Mouse (Mus musculus) E14TG2a.4 (cell line): Measurements from ENCODE around the gene Ccnyl1.

Experiments used
- H3K27me3 ChIP-seq: 2 replicates; pipeline ENCODE4 v1.6.1; 2014; ENCODE audit warnings: low read length, control low read depth; ENCODE audit not compliant: insufficient read depth
- H3K36me3 ChIP-seq: 2 replicates; pipeline ENCODE4 v1.6.1; 2014; ENCODE audit warnings: low read length, control low read depth; ENCODE audit not compliant: insufficient read depth
- H3K4me1 ChIP-seq: replicated peaks from 2 replicates; pipeline ENCODE4 v1.6.1; 2014; ENCODE audit warnings: low read depth, low read length, control low read depth
- H3K4me3 ChIP-seq: replicated peaks from 2 replicates; pipeline ENCODE4 v1.5.1; 2014; ENCODE audit warnings: mild to moderate bottlenecking, low read length
- H3K9me3 ChIP-seq: 2 replicates; pipeline ENCODE4 v1.6.1; 2014; ENCODE audit warnings: low read length, control low read depth
- CTCF ChIP-seq: conservative IDR thresholded peaks from 2 replicates; pipeline ENCODE4 v1.5.1; 2014; ENCODE audit warnings: low read length
- NANOG ChIP-seq: IDR thresholded peaks from 2 replicates; pipeline ENCODE4 v1.6.1; 2014; ENCODE audit warnings: borderline replicate concordance, low read length, mixed read lengths
- POU5F1 ChIP-seq: IDR thresholded peaks from 2 replicates; pipeline ENCODE4 v1.6.1; 2014; ENCODE audit warnings: low read length, borderline replicate concordance

Gene Ccnyl1

DNA sequence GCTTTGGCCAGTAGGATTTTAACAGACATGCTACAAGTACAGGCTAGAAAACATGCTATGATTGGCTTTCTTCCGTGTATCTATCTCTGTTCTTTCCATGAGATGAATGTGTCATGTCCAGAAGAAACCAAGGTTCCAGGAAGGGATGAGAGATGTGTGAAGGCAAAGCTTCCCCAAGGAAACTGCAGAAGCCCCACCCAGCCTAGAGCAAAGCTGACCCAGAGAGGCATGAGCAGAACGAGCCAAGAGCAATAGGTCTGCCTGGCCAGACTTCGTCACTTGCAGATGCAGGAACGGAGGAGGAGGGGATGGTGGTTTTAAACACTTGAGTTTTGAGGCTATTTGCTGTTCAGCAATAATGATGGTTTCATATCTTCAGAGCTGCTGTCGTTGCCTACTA lies 67.5 kb downstream of the Ccnyl1 start:
- H3K4me1 ChIP-seq = peaks cover 11% of the 10 kb centered on the region
- H3K27me3 ChIP-seq = no peaks in the 10 kb centered on the region; the same call in 1 of the 2 replicates
- TF ChIP-seq CTCF (no peak), NANOG (no peak), POU5F1 (no peak)
- H3K9me3 ChIP-seq = no peaks in the 10 kb centered on the region
- H3K4me3 ChIP-seq = no peak overlapping the region
- H3K36me3 ChIP-seq = no peaks in the 10 kb centered on the region

DNA sequence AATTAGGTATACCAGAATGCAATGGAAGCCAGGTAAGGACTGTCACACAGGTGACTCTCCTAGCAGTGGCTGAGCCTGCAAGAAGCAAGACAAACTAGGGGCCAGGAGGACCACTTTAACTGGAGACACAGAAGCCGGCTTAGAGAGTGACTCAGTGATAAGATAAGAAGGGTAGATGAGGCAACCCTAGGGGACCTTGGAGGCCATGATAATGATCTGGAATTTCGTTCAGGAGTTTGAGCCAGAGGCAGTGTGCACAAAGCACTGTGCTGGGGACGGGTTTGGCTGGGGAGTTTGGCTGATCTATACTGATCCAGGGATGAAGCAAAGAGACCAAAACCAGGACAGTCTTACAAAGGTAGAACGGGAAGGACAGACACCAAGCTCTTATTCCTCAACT lies 71.4 kb downstream of the Ccnyl1 start:
- Histone ChIP-seq H3K36me3 (no peaks in the 10 kb centered on the region), H3K4me1 (no peaks in the 10 kb centered on the region), H3K9me3 (0 out of 2 replicates have a peak, but pooled peaks cover 4% of the 10 kb centered on the region), H3K4me3 (no peak overlapping the region), H3K27me3 (no peaks in the 10 kb centered on the region; the same call in 1 of the 2 replicates)
- TF ChIP-seq CTCF = no peak
- no peak for TF ChIP-seq NANOG
- TF ChIP-seq POU5F1 = no peak

DNA sequence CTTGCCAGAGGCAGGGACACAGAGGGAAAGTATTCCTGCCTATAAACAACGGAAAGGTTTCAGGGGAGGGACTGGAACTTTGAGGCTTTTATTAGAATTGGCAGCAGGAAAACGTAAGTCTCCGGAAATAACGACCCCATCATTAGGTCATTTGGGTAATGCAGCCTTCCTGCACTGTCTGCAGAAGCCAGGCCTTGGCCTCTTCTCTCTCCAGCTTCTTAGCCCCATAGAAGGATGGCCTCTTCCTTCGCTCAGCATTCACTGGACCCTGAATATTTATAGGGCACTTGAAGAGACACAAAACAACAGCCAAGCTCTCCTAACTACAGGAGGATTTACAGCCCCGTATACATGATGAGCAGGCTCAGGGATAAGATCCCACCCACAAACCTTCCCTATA lies 79.9 kb downstream of the Ccnyl1 start:
- H3K9me3 ChIP-seq = no peaks in the 10 kb centered on the region
- TF ChIP-seq CTCF (no peak), NANOG (no peak), POU5F1 (no peak)
- H3K27me3 ChIP-seq = no peaks in the 10 kb centered on the region
- H3K36me3 ChIP-seq = no peaks in the 10 kb centered on the region
- H3K4me3 ChIP-seq = no peak overlapping the region
- no peaks in the 10 kb centered on the region for H3K4me1 ChIP-seq

DNA sequence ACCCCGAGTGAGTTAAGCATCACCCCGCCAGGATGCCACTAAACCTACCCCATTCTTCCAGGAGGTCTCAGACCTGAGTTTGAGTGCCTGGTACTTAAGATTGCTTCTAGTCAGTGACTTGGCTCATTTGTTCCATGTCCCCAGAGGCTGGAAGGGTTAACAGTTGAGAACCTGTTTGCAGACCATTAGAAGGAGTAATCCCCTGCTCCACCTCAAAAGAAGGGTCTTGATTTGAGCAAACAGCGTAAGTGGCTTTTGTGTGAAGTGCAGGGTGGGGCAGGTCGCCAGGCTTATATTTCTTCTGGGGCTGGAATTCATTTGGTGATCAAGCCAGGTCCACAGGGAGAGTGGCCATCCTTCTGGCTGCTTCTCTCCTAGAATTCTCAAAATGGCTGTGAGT lies 83.0 kb downstream of the Ccnyl1 start:
- Histone ChIP-seq H3K4me3 (no peak overlapping the region), H3K4me1 (no peaks in the 10 kb centered on the region), H3K36me3 (no peaks in the 10 kb centered on the region), H3K9me3 (no peaks in the 10 kb centered on the region), H3K27me3 (peaks cover 12% of the 10 kb centered on the region; the same call in 1 of the 2 replicates)
- no peak for TF ChIP-seq POU5F1
- TF ChIP-seq NANOG = no peak
- TF ChIP-seq CTCF = no peak
